ENCODE assay signal across 15 mouse cellular contexts in genomic region chr12:53064241-53064760, GRCm38 (mm10).
DNase-seq lines count a peak whose midpoint lies in the region; ATAC-seq lines count a peak whose summit lies in the region.
"Had no signal": no experiment of that assay in that cellular context is flagged by ENCODE, and none has a peak within 500 bp of the region (broad histone marks: within the 10 kb centered on the region; RNA-seq: fewer than 3 reads in every experiment).

No protein-coding gene starts in this region.

- DNase-seq in embryo, embryonic 11 days = peak; percentile 76
- peak; percentile 63 for DNase-seq in neural tube, embryonic 11.5 days (ENCODE audit: low spot score)
- DNase-seq in adrenal gland, postnatal 4 days (ENCODE audit: low spot score in 2 of 2) = no peak
- DNase-seq in gastrocnemius, postnatal 4 days (ENCODE audit: low spot score in 2 of 2) = no peak
- DNase-seq in right cerebral cortex, postnatal 4 days = no peak
- DNase-seq in gastrocnemius, postnatal 14 days = no peak
- DNase-seq: adrenal gland, adult 2 months; kidney, postnatal 25 days had no signal

- peak; percentile 68 for ATAC-seq in forebrain, embryonic 12.5 days (ENCODE audit: low FRiP score)
- ATAC-seq in hindbrain, embryonic 16.5 days = peak; percentile 88
- ATAC-seq in neural tube, embryonic 11.5 days (ENCODE audit: insufficient read depth, low FRiP score, low TSS enrichment) = peak; percentile 71

- peak overlapping the region; percentile 35 for H3K4me2 ChIP-seq in forebrain, embryonic 12.5 days
- H3K4me2 ChIP-seq in hindbrain, embryonic 16.5 days (ENCODE audit: low read length) = no peak overlapping the region
- peak overlapping the region; percentile 4; the same call in 1 of the 2 replicates for H3K4me2 ChIP-seq in neural tube, embryonic 11.5 days (ENCODE audit: low read depth)
- H3K4me2 ChIP-seq: heart, embryonic 13.5 days had no signal

- H3K9ac ChIP-seq in forebrain, embryonic 12.5 days = no peak overlapping the region
- H3K9ac ChIP-seq in hindbrain, embryonic 16.5 days (ENCODE audit: low read depth, low read length) = no peak overlapping the region
- no peak overlapping the region for H3K9ac ChIP-seq in neural tube, embryonic 11.5 days (ENCODE audit: low read length)
- H3K9ac ChIP-seq: heart, embryonic 13.5 days; liver, embryonic 14.5 days had no signal

- peak overlapping the region; percentile 88 for H3K27ac ChIP-seq in forebrain, embryonic 12.5 days
- peak overlapping the region; percentile 44; the same call in 1 of the 2 replicates for H3K27ac ChIP-seq in hindbrain, embryonic 16.5 days (ENCODE audit: low read depth, low read length)
- H3K27ac ChIP-seq in neural tube, embryonic 11.5 days (ENCODE audit: low read depth, low read length) = peak overlapping the region; percentile 76
- H3K27ac ChIP-seq: heart, embryonic 13.5 days; left cerebral cortex, adult 2 months; liver, embryonic 14.5 days; stomach, postnatal 0 days had no signal

- H3K9me3 ChIP-seq in forebrain, embryonic 12.5 days = no peaks in the 10 kb centered on the region
- H3K9me3 ChIP-seq in hindbrain, embryonic 16.5 days (ENCODE audit: control insufficient read depth, low read length) = no peaks in the 10 kb centered on the region
- H3K9me3 ChIP-seq in neural tube, embryonic 11.5 days (ENCODE audit: control insufficient read depth, low read length) = no peaks in the 10 kb centered on the region
- H3K9me3 ChIP-seq: heart, embryonic 13.5 days had no signal

- H3K4me3 ChIP-seq in forebrain, embryonic 12.5 days (replicated peaks) = no peak overlapping the region
- no peak overlapping the region for H3K4me3 ChIP-seq in hindbrain, embryonic 16.5 days (ENCODE audit: low read length)
- no peak overlapping the region for H3K4me3 ChIP-seq in neural tube, embryonic 11.5 days (ENCODE audit: low read depth, low read length)
- H3K4me3 ChIP-seq: heart, embryonic 13.5 days; left cerebral cortex, adult 2 months had no signal

- H3K36me3 ChIP-seq in forebrain, embryonic 12.5 days (replicated peaks) = no peaks in the 10 kb centered on the region
- H3K36me3 ChIP-seq in hindbrain, embryonic 16.5 days (ENCODE audit: control insufficient read depth, insufficient read depth, low read length) = no peaks in the 10 kb centered on the region
- H3K36me3 ChIP-seq in neural tube, embryonic 11.5 days (ENCODE audit: control insufficient read depth, insufficient read depth, low read length) = no peaks in the 10 kb centered on the region
- H3K36me3 ChIP-seq: heart, embryonic 13.5 days had no signal

- intact Hi-C loops in gastrocnemius, postnatal 14 days (cut with DNase I; ENCODE audit: low total_unique reads) = no loop called here

- peaks cover 70% of the 10 kb centered on the region for H3K4me1 ChIP-seq in forebrain, embryonic 12.5 days
- H3K4me1 ChIP-seq in hindbrain, embryonic 16.5 days (ENCODE audit: control insufficient read depth, insufficient read depth, low read depth, low read length) = peaks cover 24% of the 10 kb centered on the region
- H3K4me1 ChIP-seq in neural tube, embryonic 11.5 days (ENCODE audit: control insufficient read depth, insufficient read depth, low read length) = peaks cover 31% of the 10 kb centered on the region

- 12% methylated on average over 4 of the region's 4 CpGs for WGBS in forebrain, embryonic 12.5 days
- WGBS in hindbrain, embryonic 16.5 days = 30% methylated on average over 4 of the region's 4 CpGs
- 35% methylated on average over 4 of the region's 4 CpGs for WGBS in neural tube, embryonic 11.5 days

- no peaks in the 10 kb centered on the region for H3K27me3 ChIP-seq in forebrain, embryonic 12.5 days
- H3K27me3 ChIP-seq in hindbrain, embryonic 16.5 days (replicated peaks; ENCODE audit: control insufficient read depth, insufficient read depth, low read length) = no peaks in the 10 kb centered on the region
- no peaks in the 10 kb centered on the region for H3K27me3 ChIP-seq in neural tube, embryonic 11.5 days (ENCODE audit: control insufficient read depth, insufficient read depth, low read length)
- H3K27me3 ChIP-seq: CH12.LX; heart, embryonic 13.5 days had no signal

Comparison
In these comparisons a context has a peak if more than half of its experiments do, and no peak if none do; other contexts are left out.
1. DNase-seq: peak in embryo, embryonic 11 days (single experiment) and neural tube, embryonic 11.5 days (single experiment); none in adrenal gland, postnatal 4 days (0 of 2), gastrocnemius, postnatal 4 days (0 of 2), right cerebral cortex, postnatal 4 days (single experiment) and gastrocnemius, postnatal 14 days (single experiment).
2. Peak in every context shown above with its lines, with median percentiles within 50 percentile points of each other: ATAC-seq and H3K27ac ChIP-seq.